Mouse (Mus musculus) olfactory bulb, adult 2 months (tissue): ENCODE measurements around the gene Defb18.

Source experiments
- CTCF ChIP-seq: fragments of 200-500 bp; IDR thresholded peaks from 2 replicates; pipeline ENCODE4 v1.5.1; 2012; ENCODE audit warnings: low read depth, mild to moderate bottlenecking, low read length, moderate library complexity; ENCODE audit not compliant: insufficient read depth
- POLR2A ChIP-seq: fragments of 200-500 bp; IDR thresholded peaks from 2 replicates; pipeline ENCODE4 v1.6.1; 2012; ENCODE audit warnings: mild to moderate bottlenecking, low read depth, low read length, moderate library complexity; ENCODE audit not compliant: insufficient read depth

DNA sequence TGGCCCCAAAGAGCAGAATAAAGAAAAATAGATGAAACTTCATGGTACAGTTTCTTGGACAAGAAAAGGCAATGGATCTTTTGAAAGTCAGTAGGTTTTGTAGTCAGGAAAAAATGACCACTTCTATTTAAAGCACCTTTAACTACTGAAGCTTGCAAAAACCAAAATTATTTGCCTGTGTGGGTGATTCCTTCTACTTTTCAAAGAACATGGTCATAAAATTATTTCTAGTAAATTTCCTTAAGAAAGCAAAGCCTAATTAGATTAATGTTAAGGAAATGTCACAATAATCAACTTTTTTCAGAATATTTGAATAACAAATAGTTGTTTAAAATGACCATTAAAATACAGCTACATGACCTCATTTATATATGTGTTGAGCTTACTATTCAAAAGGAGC, 27.8 kb upstream of the Defb18 start, which contains the start of gene Defb41:
- no peak for TF ChIP-seq CTCF
- no peak for TF ChIP-seq POLR2A
